Mouse (Mus musculus) forebrain, embryonic 16.5 days (tissue): Measurements from ENCODE around the gene Cul9. TPM values are rescaled to one million over a fixed set of nuclear protein-coding genes. Genes with fewer than 3 reads are reported as not detected.
"Not testable (repeated sequence)": the region's sequence is repeated elsewhere in the genome, so short reads cannot be mapped to it uniquely, and the experiment has no call there.

ENCODE experiments used
- ATAC-seq: fragments of 200-750 bp; cut with Nextera tagmentation; 2 replicates; pipeline ENCODE4 v1.8.0; 2017; ENCODE audit warnings: mild to moderate bottlenecking, moderate library complexity
- H3K27ac ChIP-seq: fragments of 300-500 bp; sonication (generic); 2 replicates; pipeline ENCODE4 v1.5.1; 2014; ENCODE audit warnings: low read length, control low read depth
- H3K27me3 ChIP-seq: fragments of 300-500 bp; sonication (generic); replicated peaks from 2 replicates; pipeline ENCODE4 v1.6.1; 2014; ENCODE audit warnings: low read length; ENCODE audit not compliant: control insufficient read depth, insufficient read depth
- H3K36me3 ChIP-seq: fragments of 300-500 bp; sonication (generic); 2 replicates; pipeline ENCODE4 v1.6.1; 2014; ENCODE audit not compliant: control insufficient read depth, insufficient read depth
- H3K4me1 ChIP-seq: fragments of 300-500 bp; sonication (generic); replicated peaks from 2 replicates; pipeline ENCODE4 v1.6.1; 2014; ENCODE audit warnings: low read length; ENCODE audit not compliant: control insufficient read depth, insufficient read depth
- H3K4me2 ChIP-seq: fragments of 300-500 bp; sonication (generic); 2 replicates; pipeline ENCODE4 v1.6.1; 2014; ENCODE audit warnings: mild to moderate bottlenecking, low read length, control low read depth
- H3K4me3 ChIP-seq: fragments of 300-500 bp; sonication (generic); replicated peaks from 2 replicates; pipeline ENCODE4 v1.5.1; 2014; ENCODE audit warnings: mild to moderate bottlenecking, low read length, control low read depth
- H3K9ac ChIP-seq: fragments of 300-500 bp; sonication (generic); replicated peaks from 2 replicates; pipeline ENCODE4 v1.6.1; 2014; ENCODE audit warnings: low read depth, low read length, control low read depth
- H3K9me3 ChIP-seq: fragments of 300-500 bp; sonication (generic); 2 replicates; pipeline ENCODE4 v1.6.1; 2016; ENCODE audit warnings: low read length; ENCODE audit not compliant: control insufficient read depth
- WGBS: fragments of 180-500 bp; shearing (Covaris S2); extraction: QIAGEN DNeasy Blood & Tissue Kit; methylation state at CpG from one replicate; pipeline ENCODE4 v1.1.7; 2014; 5-methylcytosine and 5-hydroxymethylcytosine counted together
- polyA plus RNA-seq: library from polyadenylated mRNA; unstranded; fragments of >200 nt; fragmentation: Nextera tagmentation; extraction: Ambion mirVana; gene quantifications from 2 replicates; pipeline ENCODE4 v1.2.1, GENCODE M21; 2015

Cul9 gene
- polyA plus RNA-seq, 1 experiment from 2014 or later: 19.8 TPM

DNA sequence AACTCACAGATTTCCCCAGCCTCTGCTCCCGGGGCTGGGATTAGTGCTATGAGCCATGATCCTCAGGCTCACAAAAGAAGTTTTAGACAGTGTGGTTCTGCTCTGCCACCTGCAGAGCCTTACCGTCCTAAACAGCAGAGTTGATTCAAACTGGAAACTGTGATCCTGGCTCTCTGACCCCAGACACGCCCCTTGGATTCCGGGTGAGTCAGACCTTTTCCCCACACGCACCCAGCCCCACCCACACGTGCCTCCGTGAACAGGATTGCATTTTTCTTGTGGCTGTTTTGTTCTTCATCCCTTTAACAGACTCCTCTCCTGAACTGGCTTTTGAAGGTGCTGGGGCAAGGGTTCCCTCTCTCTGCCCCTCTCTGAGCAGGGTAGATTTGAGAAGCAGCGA lies 48.2 kb downstream of the Cul9 start:
- no peaks in the 10 kb centered on the region for H3K36me3 ChIP-seq
- no peaks in the 10 kb centered on the region; the same call in 1 of the 2 replicates for H3K27me3 ChIP-seq
- H3K27ac ChIP-seq: no peak overlapping the region
- no peak overlapping the region for H3K9ac ChIP-seq
- H3K4me1 ChIP-seq: peaks cover 5% of the 10 kb centered on the region; the same call in 1 of the 2 replicates
- no peaks in the 10 kb centered on the region for H3K9me3 ChIP-seq
- ATAC-seq: no peak
- H3K4me2 ChIP-seq: no peak overlapping the region
- H3K4me3 ChIP-seq: no peak overlapping the region
- WGBS: 53% methylated on average over 8 of the region's 8 CpGs

DNA sequence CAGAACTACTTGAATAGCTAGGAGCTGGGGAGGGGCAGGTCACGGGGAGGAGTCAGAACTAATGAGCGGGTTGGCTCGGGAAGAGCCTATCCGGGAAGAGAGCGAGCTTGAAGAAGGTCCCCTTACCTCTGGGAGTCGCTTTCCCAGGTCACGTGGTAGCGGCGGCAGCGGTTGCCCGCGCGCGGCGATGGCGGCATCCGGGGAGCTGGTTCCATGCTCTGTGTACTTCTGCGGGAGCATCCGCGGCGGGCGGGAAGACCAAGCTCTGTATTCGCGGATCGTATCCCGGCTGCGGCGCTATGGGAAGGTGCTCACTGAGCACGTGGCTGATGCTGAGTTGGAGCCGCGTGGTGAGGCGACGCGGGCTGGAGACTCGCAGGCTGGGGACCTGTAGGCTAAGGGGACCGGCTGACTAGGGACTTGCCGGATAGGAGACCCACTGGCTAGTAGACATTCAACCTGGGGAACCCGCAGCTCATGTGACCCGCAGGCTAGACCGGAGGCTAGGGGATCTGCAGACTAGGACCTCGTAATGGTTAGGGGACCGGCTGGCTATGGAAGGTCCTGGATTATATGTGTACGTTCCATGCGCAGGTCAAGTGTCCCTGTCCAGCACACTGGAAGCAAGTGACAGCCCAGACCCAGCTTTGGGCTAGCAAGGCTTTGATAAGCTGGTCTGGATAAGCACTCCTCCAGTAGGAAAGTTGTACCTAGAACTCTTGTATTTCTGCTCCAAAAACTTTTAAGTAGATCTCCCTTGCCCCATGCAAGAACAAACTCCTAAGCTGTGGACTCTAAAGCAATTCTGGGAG lies 49.4 kb downstream of the Cul9 start, which contains the start of gene Dnph1:
TSS of gene Dnph1 (plus strand) at position 89 of the 812 bp plus-strand sequence.
- no peak within 1 kb of the TSS for H3K27ac ChIP-seq
- H3K27me3 ChIP-seq: no peaks in the 10 kb centered on the region; the same call in 1 of the 2 replicates
- H3K9me3 ChIP-seq: no peaks in the 10 kb centered on the region
- H3K36me3 ChIP-seq: no peaks in the 10 kb centered on the region
- peak; percentile 99 for ATAC-seq
- under 1% methylated on average over 43 of the region's 44 CpGs for WGBS
- H3K9ac ChIP-seq: peak within 1 kb of the TSS; percentile 72
- peaks cover 5% of the 10 kb centered on the region; the same call in 1 of the 2 replicates for H3K4me1 ChIP-seq
- peak within 1 kb of the TSS; percentile 67 for H3K4me3 ChIP-seq
- H3K4me2 ChIP-seq: peak within 1 kb of the TSS; percentile 87

DNA sequence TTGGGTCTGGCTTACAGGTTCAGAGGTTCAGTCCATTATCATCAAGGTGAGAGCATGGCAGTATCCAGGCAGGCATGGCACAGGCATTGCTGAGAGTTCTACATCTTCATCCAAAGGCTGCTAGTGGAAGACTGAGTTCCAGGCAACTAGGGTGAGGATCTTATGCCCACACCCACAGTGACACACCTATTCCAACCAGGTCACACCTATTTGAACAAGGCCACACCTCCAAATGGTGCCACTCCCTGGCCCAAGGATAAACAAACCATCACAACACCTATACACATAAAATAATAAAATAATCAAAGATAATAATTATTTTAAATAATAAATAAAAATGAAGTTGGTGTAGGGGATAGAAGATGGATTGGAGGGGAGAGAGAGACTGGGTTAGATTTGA lies 50.1 kb downstream of the Cul9 start:
- ATAC-seq, H3K4me2 ChIP-seq, H3K4me1 ChIP-seq, H3K4me3 ChIP-seq, H3K36me3 ChIP-seq, H3K27me3 ChIP-seq, H3K27ac ChIP-seq, H3K9me3 ChIP-seq, H3K9ac ChIP-seq: not testable (repeated sequence)

DNA sequence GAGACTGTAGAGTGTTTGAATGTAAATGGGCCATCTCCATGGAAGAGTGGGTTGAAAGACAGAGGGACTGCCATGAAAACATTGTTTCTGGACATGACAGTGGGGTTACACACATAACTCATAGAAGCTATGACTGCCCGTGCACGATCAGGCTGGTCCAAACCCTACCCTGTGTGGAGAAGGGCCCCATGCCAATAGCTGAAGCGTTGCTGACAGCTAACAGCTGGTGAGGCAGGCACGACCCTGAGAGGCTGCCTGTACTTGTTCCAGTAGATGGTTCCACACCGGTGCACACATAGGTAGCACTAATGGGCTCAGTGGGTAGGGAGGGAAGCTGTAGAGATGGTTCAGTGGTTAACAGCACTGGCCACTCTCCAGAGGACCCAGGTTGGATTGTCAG lies 50.7 kb downstream of the Cul9 start:
- no peak for ATAC-seq
- 71% methylated on average over 5 of the region's 5 CpGs for WGBS

DNA sequence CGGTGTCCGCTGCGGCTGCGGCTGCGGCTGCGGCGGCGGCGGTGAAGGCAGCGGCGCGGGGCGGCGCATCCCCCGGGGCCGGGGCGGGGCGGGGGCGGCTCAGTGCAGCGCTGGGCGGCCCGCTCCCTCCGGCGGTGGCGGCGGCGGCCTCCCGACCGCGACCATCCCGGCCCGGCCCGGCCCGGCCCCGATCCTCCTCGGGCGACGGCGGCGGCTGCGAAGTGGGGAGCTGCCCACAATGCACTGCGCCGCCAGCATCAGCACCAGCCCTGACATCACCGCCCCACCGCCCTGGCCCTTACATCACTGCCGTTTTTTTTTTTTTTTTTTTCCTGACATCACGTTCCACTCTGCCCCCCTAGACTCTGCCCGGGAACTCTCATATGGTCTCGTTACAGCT lies 58.8 kb downstream of the Cul9 start, which contains the start of gene Ttbk1:
TSS of gene Ttbk1 (minus strand) at position 245 of the 400 bp plus-strand sequence.
- Histone ChIP-seq H3K9ac (peak within 1 kb of the TSS; percentile 94), H3K4me1 (peaks cover 45% of the 10 kb centered on the region), H3K4me2 (peak within 1 kb of the TSS; percentile 89), H3K36me3 (no peaks in the 10 kb centered on the region), H3K4me3 (peak within 1 kb of the TSS; percentile 75), H3K9me3 (no peaks in the 10 kb centered on the region), H3K27me3 (no peaks in the 10 kb centered on the region), H3K27ac (peak within 1 kb of the TSS; percentile 44)
- under 1% methylated on average over 36 of the region's 49 CpGs for whole genome bisulfite sequencing
- ATAC-seq: peak; percentile 83

More for the DNA sequence above, 50.7 kb downstream of the Cul9 start:
- no peak overlapping the region for H3K9ac ChIP-seq
- no peak overlapping the region for H3K4me3 ChIP-seq
- H3K27ac ChIP-seq: no peak overlapping the region
- H3K4me1 ChIP-seq: peaks cover 5% of the 10 kb centered on the region; the same call in 1 of the 2 replicates
- H3K4me2 ChIP-seq: no peak overlapping the region
- H3K9me3 ChIP-seq: no peaks in the 10 kb centered on the region
- no peaks in the 10 kb centered on the region; the same call in 1 of the 2 replicates for H3K27me3 ChIP-seq
- no peaks in the 10 kb centered on the region for H3K36me3 ChIP-seq

DNA sequence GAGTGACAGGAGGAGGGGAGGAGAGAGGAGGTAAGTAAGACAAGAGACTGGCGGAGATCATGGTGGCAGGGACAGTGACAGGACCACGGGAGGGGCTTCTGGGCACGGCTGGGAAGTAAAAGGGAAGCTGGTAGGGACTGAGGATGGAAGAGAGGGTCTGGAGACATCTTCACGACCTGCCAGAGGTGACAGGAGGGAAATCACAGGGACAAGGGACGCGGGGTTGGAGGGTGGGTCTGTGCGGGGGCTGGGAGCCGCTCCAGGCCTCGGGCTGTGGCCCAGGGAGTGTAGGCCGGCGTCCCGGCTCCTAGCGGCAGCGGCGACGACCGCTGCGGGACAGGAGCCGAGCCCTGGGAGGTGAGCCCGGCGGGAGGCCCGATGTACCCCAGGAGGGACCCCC lies 59.2 kb downstream of the Cul9 start:
- WGBS: under 1% methylated on average over 21 of the region's 22 CpGs
- H3K4me3 ChIP-seq: peak overlapping the region; percentile 75
- peak; percentile 48 for ATAC-seq
- H3K9me3 ChIP-seq: no peaks in the 10 kb centered on the region
- H3K27ac ChIP-seq: peak overlapping the region; percentile 44
- H3K27me3 ChIP-seq: no peaks in the 10 kb centered on the region
- no peaks in the 10 kb centered on the region for H3K36me3 ChIP-seq
- peak overlapping the region; percentile 89 for H3K4me2 ChIP-seq
- peak overlapping the region; percentile 94 for H3K9ac ChIP-seq
- H3K4me1 ChIP-seq: peaks cover 45% of the 10 kb centered on the region

DNA sequence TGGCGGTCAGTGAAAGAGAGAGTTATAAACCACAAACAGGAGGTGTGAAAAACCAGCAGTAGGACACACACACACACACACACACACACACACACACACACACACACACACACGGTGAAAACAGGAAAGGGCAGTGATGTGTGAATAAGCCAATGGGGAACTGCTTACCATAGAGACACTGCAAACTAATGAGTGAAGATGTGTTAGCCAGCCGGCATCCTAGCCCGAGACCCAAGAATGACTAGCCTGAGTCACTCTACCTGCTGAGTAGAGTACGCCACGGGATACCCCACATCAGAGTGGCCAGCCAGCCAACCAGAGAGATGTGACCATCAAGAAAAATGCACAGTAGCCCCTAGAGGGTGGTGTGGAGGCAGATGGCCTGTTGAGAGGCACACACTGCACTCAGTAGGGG lies 61.7 kb downstream of the Cul9 start:
- H3K27me3 ChIP-seq: no peaks in the 10 kb centered on the region
- peak overlapping the region; percentile 43 for H3K4me3 ChIP-seq
- 16% methylated on average over 6 of the region's 6 CpGs for WGBS
- H3K4me2 ChIP-seq: peak overlapping the region; percentile 81
- no peak overlapping the region for H3K9ac ChIP-seq
- no peaks in the 10 kb centered on the region for H3K9me3 ChIP-seq
- no peak overlapping the region for H3K27ac ChIP-seq
- H3K36me3 ChIP-seq: peaks cover 5% of the 10 kb centered on the region; the same call in 1 of the 2 replicates
- H3K4me1 ChIP-seq: peaks cover 45% of the 10 kb centered on the region
- ATAC-seq: no peak

DNA sequence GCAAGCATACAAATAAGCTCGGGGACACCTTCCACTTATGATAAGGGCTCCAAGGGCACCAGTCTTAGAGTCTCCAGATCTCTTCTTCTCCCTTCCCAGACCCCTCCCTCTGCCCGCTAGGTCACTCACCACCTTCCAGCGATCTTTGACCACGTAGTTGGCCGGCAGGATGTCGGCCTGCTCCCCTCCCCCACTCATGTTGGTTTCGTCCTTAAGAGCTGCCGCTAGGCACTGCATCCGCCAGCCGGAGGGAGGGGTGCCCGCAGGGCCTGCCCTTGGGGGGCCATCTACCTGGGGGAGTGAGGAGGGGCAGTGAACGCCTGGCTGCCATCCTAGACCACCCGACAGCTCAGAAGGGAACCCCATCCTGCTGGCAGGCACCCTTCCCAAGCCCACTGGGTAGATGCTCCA lies 62.2 kb downstream of the Cul9 start:
- 3% methylated on average over 13 of the region's 13 CpGs for WGBS

DNA sequence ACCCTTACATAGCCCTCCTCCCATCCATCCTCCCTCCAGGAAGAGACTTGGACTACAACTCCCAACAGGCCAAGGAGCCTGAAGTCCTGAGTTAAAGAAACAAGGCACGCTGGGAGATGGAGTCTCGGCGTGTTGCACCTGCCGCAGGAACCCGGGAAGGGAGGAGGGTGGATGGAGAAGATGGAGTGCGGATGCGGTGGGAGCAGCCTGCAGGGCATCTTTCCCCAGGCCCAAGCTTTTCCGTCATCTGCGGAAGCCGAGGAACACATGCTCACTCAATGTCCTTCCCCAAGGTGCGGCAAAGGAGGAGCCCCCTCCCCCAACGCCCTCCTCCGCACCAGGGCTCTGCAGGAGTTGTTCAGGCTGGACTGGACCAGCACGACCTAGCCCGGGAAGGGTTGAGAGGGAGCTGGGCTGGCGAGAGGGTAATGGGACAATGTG lies 62.6 kb downstream of the Cul9 start:
- Histone ChIP-seq H3K4me2 (peak overlapping the region; percentile 81), H3K4me1 (peaks cover 45% of the 10 kb centered on the region), H3K36me3 (peaks cover 10% of the 10 kb centered on the region), H3K9me3 (no peaks in the 10 kb centered on the region), H3K27me3 (no peaks in the 10 kb centered on the region), H3K4me3 (peak overlapping the region; percentile 43), H3K9ac (peak overlapping the region; percentile 51), H3K27ac (no peak overlapping the region)
- peak; percentile 49 for ATAC-seq
- 3% methylated on average over 16 of the region's 16 CpGs for WGBS

More for the DNA sequence above, 62.2 kb downstream of the Cul9 start:
- H3K9ac ChIP-seq: peak overlapping the region; percentile 51
- peaks cover 9% of the 10 kb centered on the region for H3K36me3 ChIP-seq
- H3K27me3 ChIP-seq: no peaks in the 10 kb centered on the region
- H3K4me3 ChIP-seq: peak overlapping the region; percentile 43
- H3K4me2 ChIP-seq: peak overlapping the region; percentile 81
- H3K27ac ChIP-seq: no peak overlapping the region
- ATAC-seq: no peak
- H3K4me1 ChIP-seq: peaks cover 45% of the 10 kb centered on the region
- no peaks in the 10 kb centered on the region for H3K9me3 ChIP-seq
